Mouse (Mus musculus): ENCODE results near the gene Bnip2.

The Bnip2 gene

DNA sequence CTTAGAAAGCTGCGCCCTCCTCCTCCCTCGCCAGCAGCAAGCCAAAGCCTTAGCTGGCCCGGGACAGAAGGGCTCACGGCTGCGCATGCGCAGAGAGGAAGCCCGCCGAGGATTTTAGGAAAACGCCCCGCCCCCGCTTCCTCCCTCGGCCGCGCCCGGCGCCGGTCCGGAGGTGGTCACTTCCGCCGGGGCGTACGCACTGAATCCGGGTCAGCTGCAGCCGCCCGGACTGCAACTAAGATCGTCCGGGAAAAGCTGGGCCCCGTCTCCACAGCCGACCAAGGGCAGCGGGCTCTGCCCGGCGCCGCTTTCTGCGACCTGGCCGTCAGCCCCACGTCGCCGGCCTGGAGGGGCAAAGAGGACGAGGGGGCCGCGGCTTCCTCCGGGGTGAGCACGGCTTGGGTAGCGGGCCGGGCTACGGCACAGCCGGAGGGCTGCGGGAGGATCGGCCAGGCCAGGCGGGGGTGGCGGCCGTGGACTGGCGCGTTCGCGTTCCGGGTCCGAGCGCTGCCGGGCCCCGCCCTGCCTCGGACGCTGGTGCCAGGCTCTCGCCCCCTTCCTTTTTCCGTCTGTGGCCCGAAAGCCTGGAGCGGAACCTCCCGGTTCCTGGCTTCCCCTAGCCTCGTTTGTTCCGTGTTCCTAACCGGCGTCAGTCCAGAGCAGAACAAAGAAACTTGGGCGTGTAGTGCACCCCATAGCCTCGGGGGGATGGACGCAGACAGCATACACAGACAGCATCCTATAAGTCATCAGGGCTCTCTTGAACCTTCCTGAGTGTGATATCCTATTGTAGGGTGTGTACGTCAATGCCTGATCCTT lies at the start of gene Bnip2:
TSS of gene Bnip2 (plus strand) at position 164 of the 819 bp plus-strand sequence.
- DNase-seq: peak; percentile 95 to 98

DNA sequence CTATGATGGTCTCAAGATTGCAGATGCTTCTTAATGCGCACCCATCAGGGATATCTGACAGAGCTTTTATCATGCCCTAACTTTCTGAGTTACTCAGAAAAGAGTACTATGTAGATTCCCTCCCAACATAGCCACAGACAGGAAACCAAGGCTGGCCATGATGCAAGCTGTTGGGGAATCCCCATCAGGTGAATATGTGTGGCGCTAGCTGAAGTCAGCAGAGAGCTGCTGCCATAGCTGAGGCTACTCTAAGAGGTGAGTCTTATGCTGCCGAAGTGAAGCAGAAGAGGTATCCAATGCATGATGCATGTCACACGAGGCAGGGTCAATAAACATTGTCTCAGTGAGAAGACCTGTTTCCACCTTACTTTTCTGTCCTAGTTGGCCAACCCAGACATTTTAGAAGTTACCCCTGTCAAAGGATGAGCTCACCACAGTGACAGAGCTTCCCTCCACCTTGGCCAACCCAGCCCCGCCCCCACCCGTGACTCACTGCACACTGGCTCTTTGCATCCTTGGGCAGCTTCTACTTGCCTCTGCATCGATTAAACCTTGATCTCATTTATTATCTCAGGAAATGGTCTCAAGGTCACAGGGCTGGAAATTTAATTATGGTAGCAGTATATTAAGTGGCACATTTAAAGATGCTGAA lies 48.3 kb upstream of the Bnip2 start:
- no peak for DNase-seq

DNA sequence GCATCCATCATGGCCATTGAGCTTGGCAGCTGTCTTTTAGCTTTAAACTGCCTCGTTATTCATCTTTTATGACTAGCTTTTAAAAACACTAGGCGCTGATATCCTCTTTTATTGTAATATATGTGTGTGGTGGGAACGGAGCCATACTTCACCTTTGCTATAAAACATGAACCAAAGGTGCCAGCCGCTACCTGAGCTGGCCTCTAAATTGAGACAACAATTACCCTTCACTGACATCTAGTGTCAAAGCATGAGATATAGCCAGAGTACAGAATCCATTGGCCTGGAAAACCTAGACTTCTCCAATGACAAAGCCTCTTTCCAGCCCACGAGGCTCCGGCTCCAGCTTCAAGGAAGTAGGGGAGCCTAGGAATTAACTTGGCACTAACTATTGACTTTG lies 47.7 kb upstream of the Bnip2 start:
- DNase-seq: no peak

DNA sequence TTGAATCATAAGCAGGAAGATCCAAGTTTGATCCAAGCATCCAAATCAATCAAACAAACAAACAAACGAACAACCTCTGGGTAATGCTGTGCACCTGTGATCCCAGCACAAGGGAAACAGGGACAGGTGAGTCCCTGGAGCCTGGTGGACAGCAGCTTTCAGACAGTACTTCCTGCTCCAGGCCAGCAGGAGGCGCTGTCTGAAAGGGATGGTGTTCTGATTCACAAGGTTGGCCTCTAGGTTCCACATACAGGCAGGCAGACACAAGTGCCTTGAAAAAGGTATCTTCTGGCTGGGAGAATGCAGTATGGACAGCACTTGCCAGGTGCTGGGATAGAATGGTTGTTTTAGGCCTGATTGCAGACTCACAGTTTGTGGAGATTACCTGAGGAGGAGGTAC lies 40.3 kb upstream of the Bnip2 start:
- DNase-seq: peak in 1 of 2 experiments; percentile 7

DNA sequence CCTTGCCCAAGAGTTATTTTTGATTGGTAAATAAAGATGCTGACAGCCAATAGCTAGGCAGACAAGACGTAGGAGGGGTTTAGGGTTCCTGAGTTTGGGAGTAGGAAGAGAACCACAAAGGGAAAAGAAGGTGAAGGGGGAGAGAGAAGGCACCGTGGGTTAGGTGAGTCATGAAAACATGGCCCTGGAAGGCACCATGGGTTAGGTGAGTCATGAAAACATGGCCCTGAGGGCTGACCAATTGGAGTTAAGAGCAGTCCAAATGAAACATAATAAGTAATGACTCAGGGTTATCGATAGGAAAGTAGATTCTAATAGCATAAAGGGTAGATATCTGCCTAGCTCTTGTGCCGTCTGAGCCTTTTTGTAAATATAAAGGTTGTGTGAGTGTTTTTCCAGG lies 39.6 kb upstream of the Bnip2 start:
- DNase-seq: no peak

DNA sequence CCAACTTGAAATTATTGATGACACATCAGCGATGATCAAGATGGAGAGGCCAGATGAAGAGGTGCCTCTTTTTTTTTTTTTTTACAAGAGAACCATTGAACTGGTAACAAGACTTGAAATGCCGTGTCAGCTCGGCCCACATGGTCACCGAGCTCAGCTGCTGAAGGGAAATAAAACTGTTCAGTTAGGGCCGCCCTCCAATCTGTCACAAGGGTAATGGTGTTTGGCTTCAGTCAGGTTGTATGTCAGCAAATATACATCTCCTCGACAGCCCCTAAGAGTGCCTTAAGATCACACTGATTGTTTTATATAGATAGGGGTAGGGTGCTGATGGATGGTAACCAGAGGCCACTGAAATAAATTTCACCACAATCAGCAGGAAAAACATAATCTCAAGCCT lies 28.3 kb upstream of the Bnip2 start:
- no peak for DNase-seq

DNA sequence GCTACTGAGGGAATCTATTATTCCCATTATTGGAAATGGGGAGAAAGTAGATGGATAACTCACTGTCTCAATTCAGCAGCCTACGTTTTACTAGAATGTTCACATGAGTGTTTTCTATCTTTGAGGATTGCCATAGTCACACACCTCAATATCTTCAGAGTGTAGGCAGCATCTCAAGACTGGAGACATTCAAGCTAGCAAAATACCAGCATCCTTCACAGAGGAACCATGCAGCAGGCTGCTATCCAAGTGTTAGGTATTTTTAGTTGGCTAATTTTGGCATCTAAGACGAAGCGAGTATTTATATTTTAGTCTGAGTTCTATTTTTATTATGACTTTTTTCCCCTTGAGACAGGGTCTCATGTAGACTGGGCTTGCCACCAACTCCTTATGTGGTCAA lies 24.9 kb upstream of the Bnip2 start:
- no peak for DNase-seq

DNA sequence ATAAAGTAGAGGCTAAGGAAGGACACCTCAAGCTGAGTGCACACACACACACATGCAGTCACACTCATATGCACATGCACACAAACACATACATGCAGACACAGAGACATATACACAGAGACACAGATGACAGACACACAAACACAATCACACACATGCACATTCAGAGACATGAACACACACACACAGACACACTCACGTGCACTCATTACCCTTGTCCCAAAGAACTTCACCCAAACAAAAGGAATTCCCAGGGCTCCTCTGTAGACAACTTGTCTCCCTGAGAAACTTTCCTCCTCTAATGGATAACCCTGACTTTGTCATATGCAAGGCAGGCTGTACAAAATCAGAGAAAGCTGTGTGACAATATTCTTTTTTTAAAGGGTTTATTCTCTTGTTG lies 3.7 kb upstream of the Bnip2 start:
- DNase-seq: no peak

DNA sequence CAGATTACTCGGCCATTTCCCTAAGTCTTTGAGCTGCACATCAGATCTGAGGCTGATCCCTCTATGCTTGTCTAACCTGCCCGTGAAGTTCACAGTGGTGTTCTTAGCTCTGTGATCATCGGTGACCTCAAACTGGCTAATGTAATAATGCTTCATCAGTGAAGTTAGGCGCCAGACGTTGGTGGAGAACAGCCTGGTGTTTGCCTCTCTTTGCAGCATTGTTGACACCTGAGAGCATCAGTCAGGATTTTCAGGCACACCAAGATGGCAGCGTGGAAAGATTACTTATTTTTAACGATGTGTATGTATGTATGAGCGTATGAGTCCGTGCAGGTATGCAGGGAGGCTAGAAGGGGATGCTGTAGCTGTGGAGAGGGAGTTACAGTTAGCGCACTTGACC lies 3.2 kb upstream of the Bnip2 start:
- DNase-seq: no peak

DNA sequence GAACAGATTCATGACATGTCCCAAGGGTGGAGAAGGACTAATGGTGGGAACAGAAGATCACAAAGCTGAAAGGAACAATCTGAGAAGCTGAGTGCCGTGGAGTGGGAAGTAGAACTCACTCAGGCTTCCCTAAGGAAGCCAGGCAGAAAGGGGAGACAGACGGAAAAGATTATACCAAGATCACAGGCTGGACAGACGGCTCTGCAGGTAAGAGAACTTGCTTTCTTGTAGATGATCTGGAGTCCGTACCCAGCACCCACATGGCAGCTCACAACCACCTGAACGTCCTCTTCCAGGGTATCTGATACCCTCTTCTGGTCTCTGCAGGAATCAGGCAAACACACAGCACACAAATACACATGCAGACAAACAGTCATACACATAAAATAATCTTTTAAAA lies 2.7 kb upstream of the Bnip2 start:
- DNase-seq: no peak

DNA sequence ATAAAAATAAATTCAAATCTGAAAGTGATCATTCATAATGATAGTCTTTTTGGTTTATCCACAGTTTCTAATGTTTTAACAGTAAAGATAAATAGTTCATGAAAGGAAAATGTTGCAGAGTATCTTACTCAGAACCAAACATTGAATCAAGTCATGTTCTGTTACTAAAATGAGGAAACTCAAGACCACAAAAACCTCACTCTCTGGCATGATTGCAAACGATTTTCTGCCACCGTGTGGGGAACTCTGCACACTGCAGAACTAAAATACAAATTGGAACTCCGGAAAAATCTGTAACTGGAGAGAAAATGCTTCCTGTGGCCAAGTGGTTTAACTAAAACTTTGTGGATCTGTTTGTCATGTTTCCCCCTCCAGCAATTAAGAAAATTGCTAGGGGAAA lies 1.7 kb upstream of the Bnip2 start:
- peak; percentile 47 to 49 for DNase-seq

DNA sequence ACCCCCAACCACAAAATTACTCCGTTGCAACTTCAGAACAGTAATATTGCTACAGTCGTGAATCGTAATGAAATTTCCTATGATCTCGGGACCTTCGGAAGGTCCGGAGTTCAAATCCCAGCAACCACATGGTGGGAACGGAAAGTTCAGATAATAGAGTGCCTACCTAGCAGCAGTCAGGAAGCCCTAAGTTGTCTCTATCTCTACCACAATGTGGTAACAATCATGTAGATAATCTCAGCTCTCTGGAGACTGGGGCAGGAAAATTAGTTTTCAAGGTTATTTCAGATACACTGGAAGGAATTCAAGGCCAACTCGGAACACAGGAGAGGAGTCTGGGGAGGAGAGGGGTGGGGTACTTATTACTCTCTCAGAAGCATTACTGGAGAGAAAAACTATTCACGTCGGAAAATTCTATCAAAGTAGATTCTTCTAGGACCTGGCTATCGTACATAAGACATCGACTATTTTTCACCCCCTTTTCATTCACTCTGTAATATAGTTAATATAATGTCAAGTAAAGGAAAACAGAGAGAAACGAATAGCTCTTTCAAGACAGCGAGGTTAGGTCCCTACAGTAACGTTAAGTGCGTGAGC lies 462 bp upstream of the Bnip2 start:
- DNase-seq: no peak

DNA sequence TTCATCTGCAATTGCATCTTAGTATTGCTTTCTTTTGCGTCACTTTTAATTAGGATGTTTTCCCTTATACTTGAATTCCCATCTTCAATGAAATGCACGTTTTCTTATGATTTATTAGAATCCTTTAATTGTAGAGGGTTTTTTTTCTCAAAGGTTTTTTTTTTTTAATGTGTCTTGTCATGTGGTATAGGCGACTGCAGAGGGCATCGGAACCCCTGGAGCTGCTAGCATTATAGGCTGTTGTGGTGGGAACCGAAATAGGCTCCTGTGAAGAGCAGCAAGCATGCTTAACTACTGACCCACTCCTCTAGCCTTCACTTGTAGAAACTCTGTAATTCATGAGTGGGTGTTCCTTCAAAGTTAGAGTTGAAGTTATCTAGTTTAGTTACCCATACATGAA lies 1.1 kb downstream of the Bnip2 start:
- no peak for DNase-seq

DNA sequence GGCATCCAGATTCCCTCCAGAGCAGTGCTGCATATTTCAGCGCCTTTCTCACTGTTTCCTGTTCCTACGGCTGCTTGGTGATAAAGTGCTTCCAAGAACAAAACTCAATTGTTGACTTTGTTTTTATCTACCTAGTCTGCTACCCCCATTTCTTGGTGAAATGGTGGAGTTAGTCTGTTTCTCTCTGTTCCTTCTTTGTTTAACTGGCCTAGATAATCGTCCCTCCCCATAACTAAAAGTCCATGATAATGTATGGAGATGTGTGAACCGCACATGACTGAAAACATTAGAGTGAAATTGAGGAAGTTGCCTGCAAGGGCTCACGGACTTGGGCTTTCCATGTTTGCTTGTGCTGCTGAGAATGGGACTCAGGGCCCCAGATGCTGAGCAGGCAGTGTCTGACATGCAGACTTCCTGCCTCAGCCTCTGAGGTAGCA lies 3.6 kb downstream of the Bnip2 start:
- DNase-seq: no peak

DNA sequence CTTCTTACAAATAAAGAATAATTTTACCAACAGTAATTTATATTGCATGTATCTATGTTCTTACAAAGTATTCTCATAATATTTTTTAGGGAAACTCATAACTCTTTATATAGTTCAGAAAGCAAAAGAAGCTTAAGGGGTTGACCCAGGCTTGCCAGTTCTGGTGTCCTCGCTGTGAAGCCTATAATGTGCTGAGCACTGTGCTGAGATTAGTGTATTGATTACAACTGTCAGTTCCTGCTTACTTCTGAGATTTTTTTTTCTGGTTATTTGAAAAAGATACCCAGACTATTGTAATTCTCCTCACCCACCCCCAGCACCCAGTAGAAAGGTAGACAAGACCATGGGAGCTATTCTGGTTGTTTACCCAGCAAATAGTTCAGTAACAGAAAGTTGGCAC lies 4.2 kb downstream of the Bnip2 start:
- no peak for DNase-seq

DNA sequence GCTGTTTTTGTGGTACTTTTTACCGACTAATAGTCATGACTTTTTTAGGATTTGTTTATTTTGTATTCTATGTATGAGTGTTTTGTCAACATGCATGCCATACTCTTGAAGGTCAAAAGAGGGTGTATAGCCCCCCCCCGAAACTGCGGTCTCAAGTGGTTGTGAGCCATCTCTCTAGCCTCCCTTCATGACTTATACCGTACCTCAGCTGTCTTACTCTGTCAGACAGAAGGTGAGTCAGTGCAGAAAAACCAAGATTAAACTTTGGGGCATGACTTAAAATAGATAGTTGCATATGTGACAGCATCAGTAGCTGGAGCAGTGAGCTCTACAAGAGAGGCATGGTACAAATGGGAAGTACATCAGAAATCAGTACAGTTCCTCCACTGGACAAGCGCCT lies 5.3 kb downstream of the Bnip2 start:
- no peak for DNase-seq

DNA sequence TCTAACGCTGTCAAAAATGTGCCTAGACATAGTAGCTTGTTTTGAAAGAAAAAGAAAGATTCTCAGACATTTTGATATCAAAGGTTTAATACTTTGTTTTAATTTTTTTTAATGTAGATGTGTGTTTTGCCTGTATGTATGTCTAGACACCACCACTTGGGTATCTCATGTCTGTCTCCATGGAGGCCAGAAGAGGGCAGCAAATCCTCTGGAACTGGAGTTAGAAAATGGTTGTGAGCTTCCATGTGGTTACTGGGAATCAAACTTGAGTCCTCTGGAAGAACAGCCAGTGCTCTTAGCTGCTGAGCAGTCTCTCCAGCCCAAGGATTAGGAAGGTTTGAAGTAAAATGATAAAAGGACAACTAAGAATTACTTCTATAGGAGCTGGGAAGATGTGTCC lies 10.1 kb downstream of the Bnip2 start:
- no peak for DNase-seq

DNA sequence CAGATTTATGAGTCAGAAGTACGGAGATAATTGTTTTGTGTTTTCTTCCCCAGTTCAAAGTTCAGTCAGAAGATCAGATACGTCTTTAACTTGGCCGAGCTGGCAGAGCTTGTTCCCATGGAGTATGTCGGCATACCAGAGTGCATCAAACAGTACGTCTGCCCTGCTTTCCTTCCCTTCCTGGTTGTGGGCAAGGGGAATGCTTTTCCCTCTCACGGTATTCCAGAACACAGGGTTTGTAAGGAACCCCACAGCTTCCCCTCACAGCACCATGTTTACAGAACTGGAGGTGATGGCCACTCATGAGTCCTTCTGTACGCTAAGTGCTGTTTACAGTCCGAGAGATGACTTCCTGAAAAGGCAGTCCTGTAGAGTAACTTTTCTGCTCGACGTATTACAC lies 14.2 kb downstream of the Bnip2 start:
- no peak for DNase-seq

DNA sequence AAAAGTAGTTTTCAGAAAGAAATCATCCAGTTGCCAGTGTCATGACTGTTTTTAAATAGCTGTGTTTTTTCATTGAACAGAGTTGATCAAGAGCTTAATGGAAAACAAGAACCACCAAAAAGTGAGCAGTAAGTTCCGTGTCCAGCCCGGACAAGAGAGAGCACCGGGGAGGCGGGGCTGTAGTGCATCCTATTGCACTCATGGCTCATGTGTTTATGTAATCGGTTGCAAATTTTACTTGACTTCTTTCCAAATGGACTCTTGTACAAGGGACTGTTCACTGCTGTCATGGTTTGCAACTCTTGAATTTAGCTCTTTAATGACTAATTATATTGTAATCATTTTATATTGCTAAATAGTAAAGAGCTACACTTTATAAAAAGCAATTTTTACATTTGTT lies 17.7 kb downstream of the Bnip2 start:
- no peak for DNase-seq

DNA sequence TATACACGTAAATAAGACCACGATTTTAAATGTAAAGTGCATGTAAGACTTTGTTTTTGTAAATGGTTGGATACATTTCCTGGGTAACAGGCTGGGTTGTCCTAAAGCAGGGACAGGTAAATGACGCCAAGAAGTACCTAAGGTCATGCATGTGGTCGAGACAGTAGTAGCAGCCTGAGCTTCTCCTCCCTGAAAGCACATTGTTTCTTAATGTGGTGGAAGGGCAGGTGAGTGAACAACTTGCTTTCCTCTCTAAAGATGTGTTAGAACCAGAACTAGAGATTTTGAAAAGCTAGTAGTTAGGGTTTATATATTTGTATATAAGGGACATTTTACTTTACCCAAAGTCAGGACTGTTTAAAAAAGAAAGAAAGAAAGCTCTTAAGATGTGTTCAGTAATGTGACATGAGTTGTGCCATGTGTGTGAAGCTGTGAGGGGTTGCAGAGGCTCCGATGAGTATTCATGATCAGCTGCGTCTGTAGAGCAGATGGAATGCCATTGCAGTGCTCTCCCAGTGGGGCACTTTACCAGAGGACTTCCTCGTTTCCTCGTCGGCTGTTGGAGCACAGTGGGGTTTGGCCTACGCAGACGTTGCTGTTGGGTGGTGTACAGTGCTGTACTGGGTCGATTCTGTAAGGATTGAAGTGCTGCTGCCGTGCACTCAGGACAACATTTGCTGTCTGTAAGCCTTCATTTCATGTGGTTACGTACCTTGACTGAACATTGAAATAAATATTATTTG lies 18.4 kb downstream of the Bnip2 start:
- no peak for DNase-seq

DNA sequence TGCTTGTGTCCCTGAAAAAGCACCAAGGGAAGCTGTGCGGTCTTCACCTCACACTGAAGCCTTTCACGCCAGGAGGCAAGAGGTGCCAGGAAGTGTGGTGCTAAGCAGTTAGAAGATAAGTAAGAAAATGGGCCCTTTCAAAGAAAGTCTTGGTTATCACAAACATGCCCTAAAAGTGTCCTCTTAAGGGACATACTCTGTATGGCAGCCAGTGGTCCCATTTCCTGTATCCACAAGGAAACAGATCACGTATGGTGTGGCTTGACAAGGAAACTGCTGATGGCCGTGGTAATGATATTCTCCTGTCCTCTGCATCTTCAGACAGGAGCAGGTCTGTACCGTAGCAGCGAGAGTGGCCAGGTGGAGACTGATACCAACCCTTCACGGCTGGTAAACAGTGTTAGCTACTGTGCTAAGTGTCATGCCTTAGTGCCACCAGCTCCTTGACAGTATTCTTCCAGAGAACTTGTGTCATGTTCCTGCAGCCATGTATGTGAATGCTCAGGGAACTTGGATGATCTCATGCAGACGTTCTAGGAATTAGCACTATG lies 20.6 kb downstream of the Bnip2 start:
- no peak for DNase-seq

DNA sequence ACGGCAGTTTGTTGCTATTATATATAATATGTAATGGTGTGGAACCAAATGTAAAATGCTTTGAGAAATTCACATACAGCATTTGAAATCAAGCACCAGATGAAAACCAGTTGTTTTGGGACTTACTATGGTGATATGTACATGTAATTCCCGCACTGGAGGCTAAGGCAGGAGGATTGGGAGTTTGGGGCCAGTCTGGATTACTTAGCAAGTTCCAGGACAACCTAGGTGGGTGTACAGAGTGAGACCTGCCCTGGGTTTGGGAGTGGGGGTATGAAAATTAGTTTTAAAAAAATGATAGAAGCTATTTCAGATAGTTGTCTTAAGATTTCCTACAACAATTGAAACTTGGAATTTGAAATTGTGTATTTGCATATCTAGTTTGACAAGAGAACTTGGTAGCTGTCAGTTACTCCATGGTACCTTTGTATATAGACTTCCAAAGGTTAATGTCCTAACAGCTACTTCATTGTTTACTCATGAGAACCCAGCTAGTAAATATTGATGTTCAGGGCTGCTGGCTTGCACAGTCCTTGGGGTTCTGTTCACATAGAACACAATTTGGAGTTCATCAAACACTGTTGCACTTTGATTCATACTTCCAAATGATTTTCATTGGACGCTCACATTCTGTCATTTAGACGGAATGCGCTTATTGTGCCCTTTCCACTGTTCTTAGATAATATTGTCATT lies 21.7 kb downstream of the Bnip2 start:
- DNase-seq: no peak
